Mouse (Mus musculus) hindbrain, embryonic 14.5 days (tissue): ENCODE results near the gene Vipr2. TPM values are rescaled to one million over a fixed set of nuclear protein-coding genes. Genes with fewer than 3 reads are reported as not detected.

Experiments used
- ATAC-seq: fragments of 200-750 bp; cut with Nextera tagmentation; 2 replicates; pipeline ENCODE4 v1.8.0; 2017; ENCODE audit warnings: moderate number of reproducible peaks, mild to moderate bottlenecking, moderate TSS enrichment, moderate library complexity; ENCODE audit not compliant: low FRiP score
- DNase-seq: peaks from one replicate; pipeline ENCODE4 v3.0.0-alpha.2; 2015; ENCODE audit warnings: low spot score
- H3K27ac ChIP-seq: fragments of 300-500 bp; sonication (generic); 2 replicates; pipeline ENCODE4 v1.5.1; 2014; ENCODE audit warnings: mild to moderate bottlenecking, moderate library complexity
- H3K27me3 ChIP-seq: fragments of 300-500 bp; sonication (generic); 2 replicates; pipeline ENCODE4 v1.6.1; 2014; ENCODE audit warnings: mild to moderate bottlenecking, low read length, mixed read lengths; ENCODE audit not compliant: control insufficient read depth, insufficient read depth
- H3K36me3 ChIP-seq: fragments of 300-500 bp; sonication (generic); replicated peaks from 2 replicates; pipeline ENCODE4 v1.6.1; 2014; ENCODE audit not compliant: control insufficient read depth, insufficient read depth
- H3K4me1 ChIP-seq: fragments of 300-500 bp; sonication (generic); replicated peaks from 2 replicates; pipeline ENCODE4 v1.6.1; 2014; ENCODE audit warnings: antibody characterized with exemption, low read length, mixed read lengths; ENCODE audit not compliant: control insufficient read depth, insufficient read depth
- H3K4me2 ChIP-seq: fragments of 300-500 bp; sonication (generic); replicated peaks from 2 replicates; pipeline ENCODE4 v1.6.1; 2014; ENCODE audit warnings: mild to moderate bottlenecking, moderate library complexity
- H3K4me3 ChIP-seq: fragments of 300-500 bp; sonication (generic); replicated peaks from 2 replicates; pipeline ENCODE4 v1.5.1; 2014; ENCODE audit warnings: mild to moderate bottlenecking, low read length
- H3K9ac ChIP-seq: fragments of 300-500 bp; sonication (generic); 2 replicates; pipeline ENCODE4 v1.6.1; 2014
- H3K9me3 ChIP-seq: fragments of 300-500 bp; sonication (generic); 2 replicates; pipeline ENCODE4 v1.6.1; 2016; ENCODE audit warnings: low read length; ENCODE audit not compliant: control insufficient read depth
- WGBS: fragments of 180-500 bp; shearing (Covaris S2); extraction: QIAGEN DNeasy Blood & Tissue Kit; methylation state at CpG from one replicate; pipeline ENCODE4 v1.1.7; 2014; 5-methylcytosine and 5-hydroxymethylcytosine counted together
- polyA plus RNA-seq: library from polyadenylated mRNA; unstranded; fragments of >200 nt; fragmentation: Nextera tagmentation; extraction: Ambion mirVana; gene quantifications from 2 replicates; pipeline ENCODE4 v1.2.1, GENCODE M21; 2014

The Vipr2 gene
- polyA plus RNA-seq, 1 experiment from 2014 or later: 0.62 TPM

- WGBS: 91% methylated on average over 3 of the region's 3 CpGs
- no peak overlapping the region for H3K9ac ChIP-seq
These were observed 12.3 kb downstream of the Vipr2 start for GRCm38 (mm10) chr12:116089836-116090235.

GRCm38 (mm10) chr12:116094765-116095555 lies 17.4 kb downstream of the Vipr2 start:
- 90% methylated on average over 14 of the region's 14 CpGs for WGBS

More at GRCm38 (mm10) chr12:116089836-116090235, 12.3 kb downstream of the Vipr2 start:
- Histone ChIP-seq H3K4me1 (no peaks in the 10 kb centered on the region), H3K4me3 (no peak overlapping the region), H3K27me3 (no peaks in the 10 kb centered on the region), H3K4me2 (no peak overlapping the region), H3K27ac (no peak overlapping the region), H3K9me3 (no peaks in the 10 kb centered on the region), H3K36me3 (no peaks in the 10 kb centered on the region)
- DNase-seq (no peak), ATAC-seq (no peak)

GRCm38 (mm10) chr12:116096361-116096904 lies 18.9 kb downstream of the Vipr2 start:
- no peaks in the 10 kb centered on the region for H3K27me3 ChIP-seq
- no peaks in the 10 kb centered on the region for H3K36me3 ChIP-seq
- ATAC-seq: no peak
- H3K27ac ChIP-seq: no peak overlapping the region
- H3K4me3 ChIP-seq: no peak overlapping the region
- no peak overlapping the region for H3K4me2 ChIP-seq
- no peak for DNase-seq
- WGBS: 68% methylated on average over 3 of the region's 3 CpGs
- H3K4me1 ChIP-seq: no peaks in the 10 kb centered on the region
- no peaks in the 10 kb centered on the region for H3K9me3 ChIP-seq
- H3K9ac ChIP-seq: no peak overlapping the region

More at GRCm38 (mm10) chr12:116094765-116095555, 17.4 kb downstream of the Vipr2 start:
- DNase-seq (no peak), ATAC-seq (no peak)
- no peak overlapping the region for H3K27ac ChIP-seq
- H3K27me3 ChIP-seq: no peaks in the 10 kb centered on the region
- no peaks in the 10 kb centered on the region for H3K36me3 ChIP-seq
- no peak overlapping the region for H3K4me3 ChIP-seq
- H3K4me2 ChIP-seq: no peak overlapping the region
- H3K4me1 ChIP-seq: no peaks in the 10 kb centered on the region
- no peak overlapping the region for H3K9ac ChIP-seq
- H3K9me3 ChIP-seq: no peaks in the 10 kb centered on the region

GRCm38 (mm10) chr12:116097166-116097565 lies 19.6 kb downstream of the Vipr2 start:
- Histone ChIP-seq H3K27me3 (no peaks in the 10 kb centered on the region), H3K36me3 (no peaks in the 10 kb centered on the region), H3K9me3 (no peaks in the 10 kb centered on the region), H3K9ac (no peak overlapping the region), H3K4me1 (no peaks in the 10 kb centered on the region), H3K4me3 (no peak overlapping the region), H3K27ac (no peak overlapping the region), H3K4me2 (no peak overlapping the region)
- DNase-seq (no peak), ATAC-seq (no peak)
- 90% methylated on average over 8 of the region's 8 CpGs for WGBS

- H3K4me3 ChIP-seq: no peak overlapping the region
- no peak overlapping the region for H3K4me2 ChIP-seq
- no peaks in the 10 kb centered on the region for H3K27me3 ChIP-seq
- H3K9me3 ChIP-seq: no peaks in the 10 kb centered on the region
- ATAC-seq (no peak), DNase-seq (no peak)
- H3K9ac ChIP-seq: no peak overlapping the region
- 91% methylated on average over 2 of the region's 2 CpGs for WGBS
- H3K27ac ChIP-seq: no peak overlapping the region
- H3K4me1 ChIP-seq: no peaks in the 10 kb centered on the region
- H3K36me3 ChIP-seq: no peaks in the 10 kb centered on the region
These were observed 24.4 kb downstream of the Vipr2 start for GRCm38 (mm10) chr12:116101945-116102344.

GRCm38 (mm10) chr12:116109451-116110353 lies 32.2 kb downstream of the Vipr2 start:
- Histone ChIP-seq H3K9ac (no peak overlapping the region), H3K27me3 (no peaks in the 10 kb centered on the region), H3K9me3 (peaks cover 8% of the 10 kb centered on the region), H3K4me1 (no peaks in the 10 kb centered on the region), H3K4me2 (no peak overlapping the region), H3K27ac (no peak overlapping the region), H3K36me3 (no peaks in the 10 kb centered on the region), H3K4me3 (no peak overlapping the region)
- WGBS: 82% methylated on average over 9 of the region's 9 CpGs
- ATAC-seq (no peak), DNase-seq (no peak)

GRCm38 (mm10) chr12:116111007-116111694 lies 33.6 kb downstream of the Vipr2 start:
- Histone ChIP-seq H3K36me3 (no peaks in the 10 kb centered on the region), H3K27me3 (no peaks in the 10 kb centered on the region), H3K9me3 (peaks cover 8% of the 10 kb centered on the region), H3K4me2 (no peak overlapping the region), H3K27ac (no peak overlapping the region), H3K4me1 (no peaks in the 10 kb centered on the region), H3K4me3 (no peak overlapping the region), H3K9ac (no peak overlapping the region)
- WGBS: 85% methylated on average over 7 of the region's 7 CpGs
- DNase-seq: no peak
- ATAC-seq: no peak

- H3K9me3 ChIP-seq: no peaks in the 10 kb centered on the region
- H3K27ac ChIP-seq: no peak overlapping the region
- H3K4me1 ChIP-seq: no peaks in the 10 kb centered on the region
- no peak overlapping the region for H3K9ac ChIP-seq
- H3K27me3 ChIP-seq: no peaks in the 10 kb centered on the region
- WGBS: 96% methylated on average over 2 of the region's 2 CpGs
- DNase-seq: no peak
- ATAC-seq: no peak
- H3K4me3 ChIP-seq: no peak overlapping the region
- H3K4me2 ChIP-seq: no peak overlapping the region
- H3K36me3 ChIP-seq: no peaks in the 10 kb centered on the region
These were observed 38.3 kb downstream of the Vipr2 start for GRCm38 (mm10) chr12:116115781-116116180.

- ATAC-seq (no peak), DNase-seq (no peak)
- no peak overlapping the region for H3K4me3 ChIP-seq
- no peak overlapping the region for H3K9ac ChIP-seq
- H3K9me3 ChIP-seq: no peaks in the 10 kb centered on the region
- H3K27me3 ChIP-seq: no peaks in the 10 kb centered on the region
- no peaks in the 10 kb centered on the region for H3K4me1 ChIP-seq
- H3K27ac ChIP-seq: no peak overlapping the region
- 91% methylated on average over 5 of the region's 5 CpGs for WGBS
- H3K4me2 ChIP-seq: no peak overlapping the region
- no peaks in the 10 kb centered on the region for H3K36me3 ChIP-seq
These were observed 38.9 kb downstream of the Vipr2 start for GRCm38 (mm10) chr12:116116455-116116854.
